ENCODE assay signal across 30 mouse cellular contexts in genomic region chr14:76239856-76240493, GRCm38 (mm10).
DNase-seq lines count a peak whose midpoint lies in the region; ATAC-seq and TF ChIP-seq lines count a peak whose summit lies in the region.
"Had no signal": no experiment of that assay in that cellular context is flagged by ENCODE, and none has a peak within 500 bp of the region (broad histone marks: within the 10 kb centered on the region; RNA-seq: fewer than 3 reads in every experiment).

No protein-coding gene starts in this region.

- H3K9ac ChIP-seq in kidney, embryonic 14.5 days (ENCODE audit: low read depth, low read length) = no peak overlapping the region
- H3K9ac ChIP-seq in kidney, embryonic 16.5 days (replicated peaks; ENCODE audit: low read length) = no peak overlapping the region
- no peak overlapping the region for H3K9ac ChIP-seq in lung, embryonic 14.5 days
- H3K9ac ChIP-seq: embryonic facial prominence, embryonic 13.5 days; embryonic facial prominence, embryonic 15.5 days; forebrain, embryonic 12.5 days had no signal

- no peaks in the 10 kb centered on the region for H3K27me3 ChIP-seq in kidney, embryonic 14.5 days (ENCODE audit: control insufficient read depth, insufficient read depth, low read length)
- no peaks in the 10 kb centered on the region for H3K27me3 ChIP-seq in kidney, embryonic 16.5 days (ENCODE audit: insufficient read depth, low read length)
- H3K27me3 ChIP-seq in lung, embryonic 14.5 days (ENCODE audit: insufficient read depth, low read length) = no peaks in the 10 kb centered on the region
- H3K27me3 ChIP-seq: CH12.LX; embryonic facial prominence, embryonic 13.5 days; embryonic facial prominence, embryonic 15.5 days; Patski had no signal

- peak; percentile 53 for ATAC-seq in kidney, embryonic 14.5 days (ENCODE audit: low FRiP score, low TSS enrichment)
- ATAC-seq in kidney, embryonic 16.5 days (ENCODE audit: low FRiP score, low TSS enrichment) = no peak; the same call in 1 of the 2 replicates
- ATAC-seq in lung, embryonic 14.5 days (ENCODE audit: insufficient read depth) = no peak
- ATAC-seq: activated CD4-positive, CD25-positive, alpha-beta regulatory T cell, adult 4 months; CD4-positive, CD25-positive, alpha-beta regulatory T cell, adult 4 months; forebrain, embryonic 14.5 days; Patski had no signal

- H3K4me2 ChIP-seq in kidney, embryonic 14.5 days (replicated peaks; ENCODE audit: low read depth, low read length) = no peak overlapping the region
- H3K4me2 ChIP-seq in kidney, embryonic 16.5 days (replicated peaks; ENCODE audit: low read depth, low read length) = no peak overlapping the region
- H3K4me2 ChIP-seq in lung, embryonic 14.5 days = no peak overlapping the region
- H3K4me2 ChIP-seq: embryonic facial prominence, embryonic 13.5 days; embryonic facial prominence, embryonic 15.5 days; forebrain, embryonic 12.5 days had no signal

- H3K4me1 ChIP-seq in kidney, embryonic 14.5 days (ENCODE audit: control insufficient read depth, insufficient read depth, low read length) = peaks cover 18% of the 10 kb centered on the region
- peaks cover 21% of the 10 kb centered on the region for H3K4me1 ChIP-seq in kidney, embryonic 16.5 days (ENCODE audit: insufficient read depth, low read length)
- H3K4me1 ChIP-seq in lung, embryonic 14.5 days (ENCODE audit: insufficient read depth) = peaks cover 6% of the 10 kb centered on the region

- DNase-seq in kidney, adult 8-10 months = no peak
- no peak for DNase-seq in kidney, postnatal 10 days
- DNase-seq in lung, embryonic 14.5 days = peak; percentile 7
- DNase-seq in lung, postnatal 36 days = no peak
- peak; percentile 26 for DNase-seq in testis, postnatal 10 days (ENCODE audit: low spot score)
- DNase-seq in testis, postnatal 14 days (ENCODE audit: low spot score) = no peak
- DNase-seq: adrenal gland, adult 8-10 months; adrenal gland, postnatal 14 days; adrenal gland, postnatal 36 days; B cell, adult 2 months; cerebellum, adult 11 months; cerebellum, adult 18-20 months; cerebellum, adult 8-10 months; cerebellum, adult 9-11 months; cerebellum, postnatal 14 days; cerebellum, postnatal 36 days; embryo, embryonic 11 days had no signal

- TF ChIP-seq CTCF in lung, embryonic 14.5 days (IDR thresholded peaks at IDR 0.05; ENCODE audit: low read depth) = no peak

- H3K36me3 ChIP-seq in kidney, embryonic 14.5 days (ENCODE audit: control insufficient read depth, insufficient read depth, low read length) = no peaks in the 10 kb centered on the region
- no peaks in the 10 kb centered on the region for H3K36me3 ChIP-seq in kidney, embryonic 16.5 days (ENCODE audit: insufficient read depth, low read length)
- H3K36me3 ChIP-seq in lung, embryonic 14.5 days (ENCODE audit: insufficient read depth) = no peaks in the 10 kb centered on the region
- H3K36me3 ChIP-seq: embryonic facial prominence, embryonic 13.5 days; embryonic facial prominence, embryonic 15.5 days; forebrain, embryonic 10.5 days; forebrain, embryonic 12.5 days; G1E had no signal

- H3K4me3 ChIP-seq in kidney, embryonic 14.5 days (ENCODE audit: low read length) = no peak overlapping the region
- H3K4me3 ChIP-seq in kidney, embryonic 16.5 days (ENCODE audit: low read length) = no peak overlapping the region
- H3K4me3 ChIP-seq in lung, embryonic 14.5 days (ENCODE audit: low read depth, low read length) = no peak overlapping the region
- H3K4me3 ChIP-seq: embryonic facial prominence, embryonic 13.5 days; embryonic facial prominence, embryonic 15.5 days; erythroblast, embryonic 14.5 days; forebrain, embryonic 10.5 days; forebrain, embryonic 12.5 days had no signal

- no peak overlapping the region for H3K27ac ChIP-seq in kidney, embryonic 14.5 days (ENCODE audit: low read depth, low read length)
- 0 out of 2 replicates have a peak overlapping the region, but pooled peaks have one; percentile 9 for H3K27ac ChIP-seq in kidney, embryonic 16.5 days (ENCODE audit: low read length)
- no peak overlapping the region for H3K27ac ChIP-seq in lung, embryonic 14.5 days (ENCODE audit: low read depth)
- H3K27ac ChIP-seq: embryonic facial prominence, embryonic 13.5 days; embryonic facial prominence, embryonic 15.5 days; forebrain, embryonic 10.5 days; forebrain, embryonic 12.5 days had no signal

- 0 out of 2 replicates have a peak, but pooled peaks cover 4% of the 10 kb centered on the region for H3K9me3 ChIP-seq in kidney, embryonic 14.5 days (ENCODE audit: control insufficient read depth, low read length)
- H3K9me3 ChIP-seq in kidney, embryonic 16.5 days (ENCODE audit: low read length) = 0 out of 2 replicates have a peak, but pooled peaks cover 5% of the 10 kb centered on the region
- H3K9me3 ChIP-seq in lung, embryonic 14.5 days (ENCODE audit: low read depth, low read length) = no peaks in the 10 kb centered on the region
- H3K9me3 ChIP-seq: embryonic facial prominence, embryonic 13.5 days; embryonic facial prominence, embryonic 15.5 days; forebrain, embryonic 12.5 days; G1E had no signal

- WGBS in kidney, embryonic 14.5 days = 50% methylated on average over 14 of the region's 14 CpGs
- WGBS in kidney, embryonic 16.5 days = 48% methylated on average over 14 of the region's 14 CpGs
- 64% methylated on average over 14 of the region's 14 CpGs for WGBS in lung, embryonic 14.5 days

Comparison
In these comparisons a context has a peak if more than half of its experiments do, and no peak if none do; other contexts are left out.
1. DNase-seq: peak in lung, embryonic 14.5 days (single experiment) and testis, postnatal 10 days (single experiment); none in kidney, adult 8-10 months (0 of 2), kidney, postnatal 10 days (single experiment), lung, postnatal 36 days (single experiment) and testis, postnatal 14 days (single experiment).